Mouse (Mus musculus) limb, embryonic 15.5 days (tissue): ENCODE measurements around the gene Fbxo34. TPM values are rescaled to one million over a fixed set of nuclear protein-coding genes. Genes with fewer than 3 reads are reported as not detected.
A peak's percentile ranks its signal among the peaks of the same experiment; 100 is the strongest.
"Not testable (repeated sequence)": the region's sequence is repeated elsewhere in the genome, so short reads cannot be mapped to it uniquely, and the experiment has no call there.

Experiments used
- ATAC-seq: fragments of 200-750 bp; cut with Nextera tagmentation; 2 replicates; pipeline ENCODE4 v1.8.0; 2017; ENCODE audit warnings: low read depth, moderate TSS enrichment; ENCODE audit not compliant: insufficient number of reproducible peaks, low FRiP score, low TSS enrichment
- H3K27ac ChIP-seq: fragments of 300-500 bp; sonication (generic); 2 replicates; pipeline ENCODE4 v1.5.1; 2015; ENCODE audit warnings: moderate library complexity, mild to moderate bottlenecking, inconsistent platforms
- H3K27me3 ChIP-seq: fragments of 300-500 bp; sonication (generic); 2 replicates; pipeline ENCODE4 v1.6.1; 2015; ENCODE audit warnings: inconsistent platforms
- H3K36me3 ChIP-seq: fragments of 300-500 bp; sonication (generic); 2 replicates; pipeline ENCODE4 v1.6.1; 2015; ENCODE audit warnings: inconsistent platforms
- H3K4me1 ChIP-seq: fragments of 300-500 bp; sonication (generic); 2 replicates; pipeline ENCODE4 v1.6.1; 2015; ENCODE audit warnings: inconsistent platforms
- H3K4me2 ChIP-seq: fragments of 300-500 bp; sonication (generic); 2 replicates; pipeline ENCODE4 v1.6.1; 2015; ENCODE audit warnings: mild to moderate bottlenecking, inconsistent platforms
- H3K4me3 ChIP-seq: fragments of 300-500 bp; sonication (generic); 2 replicates; pipeline ENCODE4 v1.5.1; 2015; ENCODE audit warnings: mild to moderate bottlenecking, inconsistent platforms
- H3K9ac ChIP-seq: fragments of 300-500 bp; sonication (generic); 2 replicates; pipeline ENCODE4 v1.6.1; 2015; ENCODE audit warnings: inconsistent platforms
- H3K9me3 ChIP-seq: fragments of 300-500 bp; sonication (generic); 2 replicates; pipeline ENCODE4 v1.6.1; 2016; ENCODE audit warnings: inconsistent platforms
- WGBS: fragments of 180-500 bp; shearing (Covaris S2); methylation state at CpG from one replicate; pipeline ENCODE4 v1.1.7; 2015; 5-methylcytosine and 5-hydroxymethylcytosine counted together
- polyA plus RNA-seq: library from polyadenylated mRNA; unstranded; fragments of >200 nt; fragmentation: Nextera tagmentation; extraction: Ambion mirVana; gene quantifications from 2 replicates; pipeline ENCODE4 v1.2.1, GENCODE M21; 2015

Fbxo34 gene
- 22.1 and 24.2 TPM in 2 replicates for polyA plus RNA-seq

- H3K4me3 ChIP-seq, H3K27me3 ChIP-seq, H3K9me3 ChIP-seq, H3K9ac ChIP-seq, H3K27ac ChIP-seq, H3K4me1 ChIP-seq, ATAC-seq, H3K36me3 ChIP-seq, H3K4me2 ChIP-seq: not testable (repeated sequence)
- 92% methylated on average over 3 of the region's 5 CpGs for WGBS
These were observed at the start of gene Fbxo34 for GRCm38 (mm10) chr14:47450121-47450520. Gene Fbxo34, plus strand, starts transcription at chr14:47450421.

DNA sequence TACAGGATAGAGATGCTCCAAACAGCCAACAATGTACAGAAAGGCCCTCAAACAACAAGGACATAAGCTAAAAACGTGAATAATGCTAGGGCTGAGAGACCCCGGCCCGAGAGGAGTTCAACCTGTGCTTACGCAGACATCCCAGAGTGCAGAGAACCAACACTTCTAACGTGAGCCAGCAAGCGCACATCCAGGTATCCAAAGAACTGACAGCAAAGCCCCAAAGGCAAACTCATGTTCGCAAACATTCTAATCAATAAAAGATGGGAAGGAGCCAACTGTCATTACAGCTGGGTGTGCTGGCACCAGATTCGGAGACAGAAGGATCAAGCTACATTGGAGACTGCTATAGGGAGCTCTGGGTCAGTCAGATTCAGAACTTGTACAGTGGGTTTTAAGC lies 47.5 kb upstream of the Fbxo34 start:
- ATAC-seq, result no peak
- H3K27ac ChIP-seq, result no peak overlapping the region
- no peak overlapping the region for H3K9ac ChIP-seq
- no peaks in the 10 kb centered on the region for H3K9me3 ChIP-seq
- H3K4me1 ChIP-seq, result no peaks in the 10 kb centered on the region
- no peak overlapping the region for H3K4me2 ChIP-seq
- H3K36me3 ChIP-seq, result peaks cover 82% of the 10 kb centered on the region
- H3K4me3 ChIP-seq, result no peak overlapping the region
- WGBS, result 88% methylated on average over 8 of the region's 8 CpGs
- no peaks in the 10 kb centered on the region for H3K27me3 ChIP-seq

DNA sequence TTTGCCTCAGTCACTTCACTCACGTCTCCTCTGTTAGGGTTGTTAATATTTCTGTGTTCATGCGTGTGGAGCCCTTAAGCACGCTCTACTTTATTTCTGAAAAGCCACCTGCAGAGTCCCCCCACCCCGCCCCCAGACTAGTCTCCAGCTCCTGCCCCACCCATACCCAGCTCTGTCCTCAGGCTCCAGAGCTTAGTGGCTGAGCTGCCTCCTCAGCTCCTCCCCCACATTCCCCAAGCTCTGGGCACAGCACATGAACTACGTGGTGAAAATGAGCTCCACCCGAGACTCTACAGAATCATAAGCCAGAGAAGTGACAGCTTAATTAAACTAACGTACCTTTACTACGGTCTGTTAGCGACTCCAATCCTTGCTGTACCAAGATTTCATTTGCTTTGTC lies 44.2 kb upstream of the Fbxo34 start:
- WGBS, result 75% methylated on average over 9 of the region's 9 CpGs
- Histone ChIP-seq H3K36me3 (peaks cover 84% of the 10 kb centered on the region), H3K4me2 (no peak overlapping the region), H3K27ac (no peak overlapping the region), H3K9ac (no peak overlapping the region), H3K4me3 (no peak overlapping the region), H3K9me3 (no peaks in the 10 kb centered on the region), H3K4me1 (no peaks in the 10 kb centered on the region), H3K27me3 (no peaks in the 10 kb centered on the region)
- ATAC-seq, result no peak

DNA sequence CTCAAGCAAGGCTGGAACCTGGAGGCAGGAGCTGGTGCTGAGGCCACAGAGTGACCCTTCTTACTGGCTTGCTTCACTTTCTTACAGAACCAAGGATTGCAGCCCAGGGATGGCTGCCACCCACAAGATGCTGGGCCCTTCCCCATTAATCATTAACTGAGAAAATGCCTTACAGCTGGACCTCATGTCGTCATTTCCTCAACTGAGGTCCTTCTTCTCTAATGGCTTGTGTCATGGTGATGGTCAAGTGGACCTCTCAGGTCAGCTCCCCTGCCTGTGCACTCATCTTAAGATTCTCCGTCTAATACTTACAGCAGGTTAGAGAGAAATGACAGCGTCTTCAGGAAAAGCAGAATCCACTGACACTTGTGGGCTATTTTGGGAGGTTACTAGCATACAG lies 32.9 kb upstream of the Fbxo34 start:
- no peaks in the 10 kb centered on the region for H3K9me3 ChIP-seq
- H3K9ac ChIP-seq, result no peak overlapping the region; the same call in 1 of the 2 replicates
- 31% methylated on average over 3 of the region's 3 CpGs for WGBS
- H3K27ac ChIP-seq, result no peak overlapping the region
- H3K4me1 ChIP-seq, result peaks cover 24% of the 10 kb centered on the region
- H3K4me3 ChIP-seq, result peak overlapping the region; percentile 59
- no peak for ATAC-seq
- peak overlapping the region; percentile 71 for H3K4me2 ChIP-seq
- peaks cover 27% of the 10 kb centered on the region for H3K36me3 ChIP-seq
- H3K27me3 ChIP-seq, result no peaks in the 10 kb centered on the region

DNA sequence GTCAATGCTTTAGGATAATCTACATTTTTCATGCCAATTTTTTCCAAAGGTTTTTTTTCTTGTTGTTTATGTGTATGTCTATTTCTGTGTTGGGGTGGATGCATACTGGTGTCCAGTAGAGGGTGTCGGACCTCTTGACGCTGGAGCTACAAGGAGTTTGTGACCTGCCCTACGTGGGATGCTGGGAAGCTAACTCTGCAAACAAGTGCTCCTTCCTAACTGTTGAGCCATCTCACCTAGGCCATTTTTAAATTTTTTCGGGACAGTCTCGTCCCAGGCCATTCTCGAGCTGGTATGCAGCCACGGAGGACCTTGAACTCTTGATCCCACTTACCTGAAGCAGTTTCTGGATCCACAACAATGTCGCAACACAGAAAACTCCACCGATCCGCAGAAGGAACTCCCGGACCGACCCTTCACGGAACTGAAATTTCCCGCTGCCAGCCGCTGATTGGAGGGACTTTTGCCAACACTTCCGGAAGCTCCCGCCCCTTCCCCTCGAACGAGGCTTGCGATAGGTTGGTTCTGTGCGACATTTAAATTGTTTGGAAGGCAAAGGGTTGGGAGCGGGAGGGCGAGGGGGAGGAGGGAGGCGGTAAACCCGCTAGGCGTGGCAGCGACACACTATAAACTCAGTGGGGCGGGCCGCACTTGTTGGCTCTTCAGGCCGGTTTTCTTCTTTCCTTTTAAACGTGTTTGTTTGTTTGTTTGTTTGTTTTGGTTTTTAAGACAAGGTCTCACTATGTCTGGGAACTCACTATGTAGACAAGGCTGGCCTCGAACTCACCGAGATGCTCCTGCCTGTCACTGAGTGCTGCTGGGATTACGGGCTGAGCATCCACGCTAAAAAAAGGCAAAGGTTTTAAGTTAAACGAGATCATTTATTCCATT lies 32.2 kb upstream of the Fbxo34 start, which contains the start of gene Dlgap5:
TSS of gene Dlgap5 (minus strand) at position 633 of the 891 bp plus-strand sequence.
- Histone ChIP-seq H3K27me3 (no peaks in the 10 kb centered on the region), H3K27ac (peak within 1 kb of the TSS; percentile 50; the same call in 1 of the 2 replicates)
- 1% methylated on average over 36 of the region's 36 CpGs for WGBS

DNA sequence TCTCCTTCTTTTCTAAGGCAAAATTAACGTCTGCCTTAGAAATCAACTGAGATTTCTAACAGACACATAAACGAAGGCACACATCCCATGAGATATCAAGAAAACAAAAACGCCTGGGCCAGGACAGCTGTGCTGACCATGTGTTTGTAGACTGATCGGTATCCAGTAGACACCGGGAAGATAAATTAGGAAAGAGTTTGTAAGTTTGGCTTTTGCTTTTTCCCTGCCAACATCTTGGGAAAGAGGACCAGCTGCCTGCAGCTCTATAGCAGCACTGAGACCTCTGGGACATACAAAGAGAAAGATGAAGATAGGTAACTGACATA lies 31.6 kb upstream of the Fbxo34 start:
- ATAC-seq, result no peak
- H3K27ac ChIP-seq, result peak overlapping the region; percentile 18; the same call in 1 of the 2 replicates
- no peaks in the 10 kb centered on the region for H3K9me3 ChIP-seq
- H3K9ac ChIP-seq, result no peak overlapping the region
- H3K36me3 ChIP-seq, result peaks cover 20% of the 10 kb centered on the region; the same call in 1 of the 2 replicates
- H3K4me2 ChIP-seq, result peak overlapping the region; percentile 71
- H3K27me3 ChIP-seq, result no peaks in the 10 kb centered on the region
- peak overlapping the region; percentile 59 for H3K4me3 ChIP-seq
- H3K4me1 ChIP-seq, result peaks cover 24% of the 10 kb centered on the region
- 36% methylated on average over 5 of the region's 5 CpGs for WGBS

More for the DNA sequence above, 32.2 kb upstream of the Fbxo34 start, which contains the start of gene Dlgap5:
- peak; percentile 90 for ATAC-seq
- Histone ChIP-seq H3K36me3 (peaks cover 24% of the 10 kb centered on the region; the same call in 1 of the 2 replicates), H3K4me1 (peaks cover 24% of the 10 kb centered on the region), H3K9ac (peak within 1 kb of the TSS; percentile 39), H3K4me2 (peak within 1 kb of the TSS; percentile 71), H3K9me3 (no peaks in the 10 kb centered on the region), H3K4me3 (peak within 1 kb of the TSS; percentile 59)

GRCm38 (mm10) chr14:47419034-47419625 lies 31.1 kb upstream of the Fbxo34 start:
- Histone ChIP-seq H3K9ac (no peak overlapping the region), H3K4me1 (peaks cover 24% of the 10 kb centered on the region), H3K4me2 (no peak overlapping the region), H3K9me3 (no peaks in the 10 kb centered on the region), H3K36me3 (peaks cover 15% of the 10 kb centered on the region; the same call in 1 of the 2 replicates), H3K27ac (peak overlapping the region; percentile 18; the same call in 1 of the 2 replicates), H3K4me3 (no peak overlapping the region), H3K27me3 (no peaks in the 10 kb centered on the region)
- no peak for ATAC-seq
- WGBS, result 68% methylated on average over 9 of the region's 9 CpGs

DNA sequence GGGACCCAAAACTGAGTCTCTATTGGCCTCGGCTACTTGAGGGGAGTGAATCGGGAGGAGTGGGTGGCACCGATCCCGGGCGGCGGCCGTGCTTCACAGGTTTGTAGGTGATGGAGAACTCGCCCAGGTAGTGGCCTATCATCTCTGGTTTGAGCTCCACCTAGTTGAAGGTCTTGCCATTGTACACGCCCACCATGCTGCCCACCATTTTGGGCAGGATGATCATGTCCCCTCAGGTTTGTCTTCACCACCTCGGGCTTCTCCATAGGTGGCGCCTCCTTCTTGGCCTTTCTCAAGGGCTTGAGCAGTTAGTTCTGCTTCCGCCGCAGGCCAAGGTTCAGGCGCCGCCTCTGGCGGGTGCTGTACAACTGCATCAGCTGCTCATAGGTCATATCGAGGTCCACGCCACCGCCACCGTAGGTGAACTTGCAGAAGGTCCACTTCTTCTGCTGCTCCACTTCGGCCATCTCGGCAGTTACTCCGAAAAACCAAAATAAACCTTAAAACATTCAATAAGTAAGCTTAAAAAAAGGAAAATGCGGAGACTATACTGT lies 30.4 kb upstream of the Fbxo34 start:
- no peak for ATAC-seq
- Histone ChIP-seq H3K36me3 (peaks cover 9% of the 10 kb centered on the region; the same call in 1 of the 2 replicates), H3K9me3 (no peaks in the 10 kb centered on the region), H3K27me3 (no peaks in the 10 kb centered on the region), H3K4me3 (no peak overlapping the region), H3K4me2 (no peak overlapping the region), H3K9ac (no peak overlapping the region), H3K4me1 (peaks cover 24% of the 10 kb centered on the region), H3K27ac (no peak overlapping the region)
- whole genome bisulfite sequencing, result 94% methylated on average over 24 of the region's 24 CpGs

- no peak for ATAC-seq
- no peak overlapping the region for H3K27ac ChIP-seq
- H3K36me3 ChIP-seq, result no peaks in the 10 kb centered on the region
- no peaks in the 10 kb centered on the region for H3K9me3 ChIP-seq
- peaks cover 19% of the 10 kb centered on the region for H3K4me1 ChIP-seq
- 33% methylated on average over 2 of the region's 2 CpGs for WGBS
- no peak overlapping the region for H3K4me3 ChIP-seq
- no peak overlapping the region for H3K4me2 ChIP-seq
- no peaks in the 10 kb centered on the region for H3K27me3 ChIP-seq
- H3K9ac ChIP-seq, result no peak overlapping the region
These were observed 28.6 kb upstream of the Fbxo34 start for GRCm38 (mm10) chr14:47421606-47422005.

- Histone ChIP-seq H3K4me3 (no peak overlapping the region), H3K27me3 (no peaks in the 10 kb centered on the region), H3K4me1 (peaks cover 11% of the 10 kb centered on the region), H3K4me2 (no peak overlapping the region), H3K27ac (no peak overlapping the region), H3K9ac (no peak overlapping the region), H3K9me3 (no peaks in the 10 kb centered on the region), H3K36me3 (no peaks in the 10 kb centered on the region)
- 71% methylated on average over 4 of the region's 4 CpGs for WGBS
- no peak for ATAC-seq
These were observed 27.8 kb upstream of the Fbxo34 start for GRCm38 (mm10) chr14:47422466-47422865.

DNA sequence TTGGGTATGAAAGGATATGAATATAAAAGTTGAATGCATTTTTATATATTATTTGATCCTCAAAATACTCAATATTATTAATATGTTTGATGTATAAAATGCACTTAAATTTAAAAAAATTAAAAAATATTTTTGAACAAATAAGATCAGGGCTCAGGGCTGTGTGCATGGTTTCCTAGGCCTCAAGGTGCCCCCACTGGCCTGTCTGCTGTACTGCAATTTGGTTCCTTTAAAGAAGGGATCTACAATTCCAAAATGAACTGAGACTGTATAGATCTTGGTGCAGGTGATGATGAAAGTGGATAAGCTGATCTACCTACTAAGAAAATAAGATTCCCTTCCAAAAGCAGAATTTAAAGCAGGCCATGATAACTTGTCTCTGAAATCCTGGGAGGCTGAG lies 17.2 kb upstream of the Fbxo34 start:
- H3K4me1 ChIP-seq, result no peaks in the 10 kb centered on the region
- no peak overlapping the region for H3K4me3 ChIP-seq
- H3K9me3 ChIP-seq, result no peaks in the 10 kb centered on the region
- H3K36me3 ChIP-seq, result no peaks in the 10 kb centered on the region
- no peak overlapping the region for H3K4me2 ChIP-seq
- ATAC-seq, result no peak
- H3K27ac ChIP-seq, result no peak overlapping the region
- no peak overlapping the region for H3K9ac ChIP-seq
- H3K27me3 ChIP-seq, result no peaks in the 10 kb centered on the region

- H3K36me3 ChIP-seq, result no peaks in the 10 kb centered on the region
- ATAC-seq, result no peak
- no peaks in the 10 kb centered on the region for H3K9me3 ChIP-seq
These were observed 11.3 kb upstream of the Fbxo34 start for GRCm38 (mm10) chr14:47438947-47439346.

More at GRCm38 (mm10) chr14:47438947-47439346, 11.3 kb upstream of the Fbxo34 start:
- Histone ChIP-seq H3K9ac (no peak overlapping the region), H3K4me2 (no peak overlapping the region), H3K4me3 (no peak overlapping the region), H3K27me3 (no peaks in the 10 kb centered on the region), H3K4me1 (no peaks in the 10 kb centered on the region), H3K27ac (no peak overlapping the region)
- WGBS, result 71% methylated on average over 3 of the region's 3 CpGs
